Mouse (Mus musculus) embryonic facial prominence, embryonic 14.5 days (tissue): ENCODE measurements around the gene Gm3776. TPM values are rescaled to one million over a fixed set of nuclear protein-coding genes. Genes with fewer than 3 reads are reported as not detected.
"Not testable (repeated sequence)": the region's sequence is repeated elsewhere in the genome, so short reads cannot be mapped to it uniquely, and the experiment has no call there.

Experiments
- ATAC-seq: fragments of 200-750 bp; cut with Nextera tagmentation; 2 replicates; pipeline ENCODE4 v1.8.0; 2017; ENCODE audit warnings: low read depth, moderate number of reproducible peaks, moderate TSS enrichment
- DNase-seq: peaks from one replicate; pipeline ENCODE4 v3.0.0-alpha.2; 2015; ENCODE audit warnings: low spot score
- H3K27ac ChIP-seq: fragments of 300-500 bp; sonication (generic); replicated peaks from 2 replicates; pipeline ENCODE4 v1.5.1; 2014; ENCODE audit warnings: low read depth, mild to moderate bottlenecking, low read length, moderate library complexity
- H3K27me3 ChIP-seq: fragments of 300-500 bp; sonication (generic); replicated peaks from 2 replicates; pipeline ENCODE4 v1.6.1; 2014; ENCODE audit warnings: low read length; ENCODE audit not compliant: control insufficient read depth, insufficient read depth
- H3K36me3 ChIP-seq: fragments of 300-500 bp; sonication (generic); 2 replicates; pipeline ENCODE4 v1.6.1; 2014; ENCODE audit warnings: low read length, mixed read lengths; ENCODE audit not compliant: control insufficient read depth, insufficient read depth
- H3K4me1 ChIP-seq: fragments of 300-500 bp; sonication (generic); 2 replicates; pipeline ENCODE4 v1.6.1; 2014; ENCODE audit warnings: antibody characterized with exemption, low read length; ENCODE audit not compliant: control insufficient read depth, insufficient read depth
- H3K4me2 ChIP-seq: fragments of 300-500 bp; sonication (generic); 2 replicates; pipeline ENCODE4 v1.6.1; 2014; ENCODE audit warnings: low read depth, mild to moderate bottlenecking, low read length, moderate library complexity, mixed read lengths
- H3K4me3 ChIP-seq: fragments of 300-500 bp; sonication (generic); 2 replicates; pipeline ENCODE4 v1.5.1; 2014; ENCODE audit warnings: low read depth, mild to moderate bottlenecking, low read length
- H3K9ac ChIP-seq: fragments of 300-500 bp; sonication (generic); 2 replicates; pipeline ENCODE4 v1.6.1; 2014; ENCODE audit warnings: low read depth, mild to moderate bottlenecking, low read length, moderate library complexity, mixed read lengths
- H3K9me3 ChIP-seq: fragments of 300-500 bp; sonication (generic); 2 replicates; pipeline ENCODE4 v1.6.1; 2016; ENCODE audit warnings: low read length; ENCODE audit not compliant: control insufficient read depth
- WGBS: fragments of 180-500 bp; shearing (Covaris S2); extraction: QIAGEN DNeasy Blood & Tissue Kit; methylation state at CpG from one replicate; pipeline ENCODE4 v1.1.7; 2014; 5-methylcytosine and 5-hydroxymethylcytosine counted together
- polyA plus RNA-seq: library from polyadenylated mRNA; unstranded; fragments of >200 nt; fragmentation: Nextera tagmentation; extraction: Ambion mirVana; gene quantifications from 2 replicates; pipeline ENCODE4 v1.2.1, GENCODE M21; 2014

Gene Gm3776
- 0.60 and 2.0 TPM in 2 replicates for polyA plus RNA-seq

- not testable (repeated sequence) for H3K4me1 ChIP-seq, H3K27ac ChIP-seq, H3K27me3 ChIP-seq, H3K4me3 ChIP-seq, H3K4me2 ChIP-seq, H3K36me3 ChIP-seq, DNase-seq, ATAC-seq, H3K9ac ChIP-seq, H3K9me3 ChIP-seq
- 80% methylated on average over 1 of the region's 3 CpGs for WGBS
Observed at GRCm38 (mm10) chr9:78256914-78257313, at the start of gene Gm3776. Gm3776 (plus strand) TSS chr9:78257129.

- Histone ChIP-seq H3K4me1 (no peaks in the 10 kb centered on the region), H3K27ac (no peak overlapping the region), H3K27me3 (no peaks in the 10 kb centered on the region), H3K36me3 (peaks cover 29% of the 10 kb centered on the region; the same call in 1 of the 2 replicates), H3K4me3 (no peak overlapping the region), H3K9ac (no peak overlapping the region), H3K9me3 (no peaks in the 10 kb centered on the region), H3K4me2 (no peak overlapping the region)
- DNase-seq = no peak
- no peak for ATAC-seq
- WGBS = 37% methylated on average over 4 of the region's 4 CpGs
Observed at GRCm38 (mm10) chr9:78208956-78209355, 48.0 kb upstream of the Gm3776 start.

- Histone ChIP-seq H3K27ac (no peak overlapping the region), H3K9me3 (no peaks in the 10 kb centered on the region), H3K27me3 (no peaks in the 10 kb centered on the region), H3K4me3 (no peak overlapping the region), H3K9ac (no peak overlapping the region), H3K4me2 (no peak overlapping the region), H3K36me3 (peaks cover 26% of the 10 kb centered on the region; the same call in 1 of the 2 replicates), H3K4me1 (no peaks in the 10 kb centered on the region)
- DNase-seq (no peak), ATAC-seq (no peak)
- 85% methylated on average over 3 of the region's 3 CpGs for WGBS
Observed at GRCm38 (mm10) chr9:78210079-78210478, 46.9 kb upstream of the Gm3776 start.

- WGBS = 94% methylated on average over 2 of the region's 2 CpGs
- no peaks in the 10 kb centered on the region for H3K27me3 ChIP-seq
- DNase-seq (no peak), ATAC-seq (no peak)
- H3K9ac ChIP-seq = no peak overlapping the region
- no peak overlapping the region for H3K27ac ChIP-seq
- no peaks in the 10 kb centered on the region for H3K4me1 ChIP-seq
- H3K9me3 ChIP-seq = no peaks in the 10 kb centered on the region
- no peak overlapping the region for H3K4me3 ChIP-seq
- H3K36me3 ChIP-seq = peaks cover 21% of the 10 kb centered on the region; the same call in 1 of the 2 replicates
- no peak overlapping the region for H3K4me2 ChIP-seq
Observed at GRCm38 (mm10) chr9:78210821-78211220, 46.1 kb upstream of the Gm3776 start.

- ATAC-seq = no peak
- H3K27me3 ChIP-seq = no peaks in the 10 kb centered on the region
- H3K9me3 ChIP-seq = no peaks in the 10 kb centered on the region
- no peak overlapping the region for H3K4me3 ChIP-seq
- H3K9ac ChIP-seq = no peak overlapping the region
- peaks cover 14% of the 10 kb centered on the region; the same call in 1 of the 2 replicates for H3K36me3 ChIP-seq
- DNase-seq = no peak
- 92% methylated on average over 3 of the region's 3 CpGs for WGBS
- no peaks in the 10 kb centered on the region for H3K4me1 ChIP-seq
- H3K4me2 ChIP-seq = no peak overlapping the region
- H3K27ac ChIP-seq = no peak overlapping the region
Observed at GRCm38 (mm10) chr9:78211521-78211920, 45.4 kb upstream of the Gm3776 start.

GRCm38 (mm10) chr9:78212341-78213049 lies 44.4 kb upstream of the Gm3776 start:
- ATAC-seq = no peak
- H3K36me3 ChIP-seq = peaks cover 14% of the 10 kb centered on the region; the same call in 1 of the 2 replicates
- no peak overlapping the region for H3K4me2 ChIP-seq
- no peak overlapping the region for H3K4me3 ChIP-seq
- DNase-seq = peak; percentile 26
- H3K27ac ChIP-seq = no peak overlapping the region
- no peaks in the 10 kb centered on the region for H3K9me3 ChIP-seq
- no peaks in the 10 kb centered on the region for H3K27me3 ChIP-seq
- no peak overlapping the region for H3K9ac ChIP-seq
- 72% methylated on average over 7 of the region's 7 CpGs for WGBS
- H3K4me1 ChIP-seq = no peaks in the 10 kb centered on the region

GRCm38 (mm10) chr9:78217074-78217473 lies 39.9 kb upstream of the Gm3776 start:
- H3K9ac ChIP-seq = no peak overlapping the region
- no peaks in the 10 kb centered on the region for H3K27me3 ChIP-seq
- no peak for DNase-seq
- H3K4me1 ChIP-seq = no peaks in the 10 kb centered on the region
- no peak overlapping the region for H3K27ac ChIP-seq
- no peak overlapping the region for H3K4me2 ChIP-seq
- WGBS = 76% methylated on average over 4 of the region's 4 CpGs
- ATAC-seq = no peak
- H3K4me3 ChIP-seq = no peak overlapping the region
- no peaks in the 10 kb centered on the region for H3K9me3 ChIP-seq
- no peaks in the 10 kb centered on the region for H3K36me3 ChIP-seq

- DNase-seq = no peak
- H3K9ac ChIP-seq = no peak overlapping the region
- 60% methylated on average over 8 of the region's 8 CpGs for WGBS
- H3K4me3 ChIP-seq = no peak overlapping the region
- no peaks in the 10 kb centered on the region for H3K9me3 ChIP-seq
- H3K4me1 ChIP-seq = no peaks in the 10 kb centered on the region
- no peaks in the 10 kb centered on the region for H3K36me3 ChIP-seq
- H3K4me2 ChIP-seq = no peak overlapping the region
- ATAC-seq = no peak
- no peaks in the 10 kb centered on the region for H3K27me3 ChIP-seq
- no peak overlapping the region for H3K27ac ChIP-seq
Observed at GRCm38 (mm10) chr9:78222616-78223015, 34.3 kb upstream of the Gm3776 start.
